In genomic region chr2:91363272-91363671, GRCm38 (mm10) we compare ENCODE assay signal across 27 mouse cellular contexts.
"Had no signal": no experiment of that assay in that cellular context is flagged by ENCODE, and none has a peak within 500 bp of the region (broad histone marks: within the 10 kb centered on the region; RNA-seq: fewer than 3 reads in every experiment).

No protein-coding gene starts in this region.

- ATAC-seq: forebrain, embryonic 16.5 days; hindbrain, embryonic 16.5 days; inflammation-experienced regulatory T-cells, adult 6 months had no signal

- H3K27ac ChIP-seq: gastrocnemius, adult 2 months; heart, embryonic 10.5 days; hindbrain, embryonic 10.5 days; hindbrain, embryonic 12.5 days; hindbrain, embryonic 14.5 days; kidney, embryonic 15.5 days; kidney, postnatal 0 days; limb, embryonic 10.5 days; limb, embryonic 12.5 days; liver, embryonic 13.5 days had no signal

- H3K9me3 ChIP-seq: heart, embryonic 10.5 days; hindbrain, embryonic 10.5 days; hindbrain, embryonic 12.5 days; kidney, embryonic 15.5 days; limb, embryonic 10.5 days; limb, embryonic 12.5 days; liver, embryonic 13.5 days had no signal

- H3K4me3 ChIP-seq: gastrocnemius, adult 2 months; heart, embryonic 10.5 days; heart, embryonic 12.5 days; hindbrain, embryonic 10.5 days; hindbrain, embryonic 12.5 days; kidney, embryonic 15.5 days; limb, embryonic 10.5 days; limb, embryonic 12.5 days; liver, embryonic 13.5 days had no signal

- H3K9ac ChIP-seq: heart, embryonic 12.5 days; hindbrain, embryonic 12.5 days; hindbrain, embryonic 14.5 days; kidney, embryonic 15.5 days; limb, embryonic 12.5 days; liver, embryonic 13.5 days had no signal

- H3K36me3 ChIP-seq: heart, embryonic 12.5 days; hindbrain, embryonic 10.5 days; hindbrain, embryonic 12.5 days; limb, embryonic 10.5 days; limb, embryonic 12.5 days; liver, embryonic 13.5 days had no signal

- H3K4me1 ChIP-seq: limb, embryonic 12.5 days; liver, embryonic 13.5 days had no signal

- DNase-seq: gastrocnemius, adult 2 months; gastrocnemius, postnatal 10 days; gastrocnemius, postnatal 25 days; heart, adult 18-20 months; heart, postnatal 14 days; heart, postnatal 4 days; kidney, adult 2 months; kidney, adult 9 months; kidney, postnatal 14 days; kidney, postnatal 36 days; layer of hippocampus, adult 9-11 months; layer of hippocampus, postnatal 36 days; liver; liver, embryonic 13.5 days had no signal

- H3K4me2 ChIP-seq: heart, embryonic 12.5 days; hindbrain, embryonic 12.5 days; hindbrain, embryonic 14.5 days; kidney, embryonic 15.5 days; limb, embryonic 12.5 days; liver, embryonic 11.5 days; liver, embryonic 13.5 days had no signal

- H3K27me3 ChIP-seq: heart, embryonic 12.5 days; hindbrain, embryonic 12.5 days; kidney, embryonic 15.5 days; limb, embryonic 12.5 days; liver, embryonic 13.5 days had no signal
